Mouse (Mus musculus) cerebellum, adult 9-11 months (tissue): ENCODE measurements around the gene Irf2bpl.
A peak's percentile ranks its signal among the peaks of the same experiment; 100 is the strongest.

ENCODE experiments used
- DNase-seq: peaks from one replicate; pipeline ENCODE4 v3.0.0; 2022

Irf2bpl gene

GRCm38 (mm10) chr12:86858498-86858897, 26.1 kb downstream of the Irf2bpl start:
- no peak for DNase-seq

- DNase-seq, result no peak
Measured at GRCm38 (mm10) chr12:86857290-86857689, 27.3 kb downstream of the Irf2bpl start.

GRCm38 (mm10) chr12:86855670-86856069, 28.9 kb downstream of the Irf2bpl start:
- no peak for DNase-seq

- DNase-seq, result no peak
Measured at GRCm38 (mm10) chr12:86853516-86853915, 31.1 kb downstream of the Irf2bpl start.

- no peak for DNase-seq
Measured at GRCm38 (mm10) chr12:86851313-86851712, 33.3 kb downstream of the Irf2bpl start.

GRCm38 (mm10) chr12:86850746-86851145, 33.9 kb downstream of the Irf2bpl start:
- no peak for DNase-seq

- DNase-seq, result no peak
Measured at GRCm38 (mm10) chr12:86849945-86850626, 34.5 kb downstream of the Irf2bpl start.

- no peak for DNase-seq
Measured at GRCm38 (mm10) chr12:86842866-86843459, 41.6 kb downstream of the Irf2bpl start.

GRCm38 (mm10) chr12:86840526-86840925, 44.1 kb downstream of the Irf2bpl start:
- DNase-seq, result no peak

GRCm38 (mm10) chr12:86838181-86838580, 46.4 kb downstream of the Irf2bpl start:
- no peak for DNase-seq

- peak; percentile 61 for DNase-seq
Measured at GRCm38 (mm10) chr12:86836431-86837047, 48.1 kb downstream of the Irf2bpl start.

GRCm38 (mm10) chr12:86835899-86836298, 48.7 kb downstream of the Irf2bpl start:
- DNase-seq, result no peak

- DNase-seq, result no peak
Measured at GRCm38 (mm10) chr12:86834416-86834772, 50.2 kb downstream of the Irf2bpl start.

GRCm38 (mm10) chr12:86833711-86834415, 50.7 kb downstream of the Irf2bpl start:
- DNase-seq, result peak; percentile 49

GRCm38 (mm10) chr12:86832551-86833182, 51.9 kb downstream of the Irf2bpl start:
- no peak for DNase-seq

GRCm38 (mm10) chr12:86831591-86832550, 52.7 kb downstream of the Irf2bpl start:
- DNase-seq, result peak; percentile 45
